Mouse (Mus musculus): ENCODE measurements around the gene Siah2.

DNA sequence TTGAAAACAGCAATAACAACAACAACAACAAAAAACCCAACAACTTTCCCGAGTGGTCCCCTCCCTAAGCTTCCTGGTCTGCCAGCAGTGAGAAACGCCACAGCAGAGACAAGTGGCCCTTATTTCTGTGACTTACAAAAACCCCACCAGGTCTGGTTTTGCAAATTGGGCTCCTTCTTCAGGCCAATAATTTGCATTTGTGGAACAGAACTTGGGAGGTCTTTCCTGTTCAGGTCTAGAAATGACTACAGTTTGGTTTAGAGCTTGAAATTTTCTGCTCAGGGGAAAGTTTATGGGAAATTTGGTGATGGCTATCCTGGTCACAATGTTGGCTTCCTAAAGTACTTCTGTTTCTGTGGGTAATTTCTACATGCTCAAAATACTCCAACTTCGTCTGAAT, 4.6 kb upstream of the Siah2 start:
- TF ChIP-seq MAFK (IDR thresholded peaks at IDR 0.05; ENCODE audit: insufficient read depth, low read depth, low read length), result no peak
- TF ChIP-seq ZC3H11A (IDR thresholded peaks at IDR 0.05; ENCODE audit: borderline replicate concordance, low read depth, low read length), result no peak
- TF ChIP-seq ZNF384 (IDR thresholded peaks at IDR 0.05; ENCODE audit: low read depth, low read length), result no peak
- no peak for TF ChIP-seq CHD2 (IDR thresholded peaks at IDR 0.05; ENCODE audit: low read depth, low read length)

Measured in ES-E14 (cell line).